Mouse (Mus musculus) hindbrain, embryonic 15.5 days (tissue): ENCODE data around the gene Ccdc58. TPM values are rescaled to one million over a fixed set of nuclear protein-coding genes. Genes with fewer than 3 reads are reported as not detected.

Experiments
- polyA plus RNA-seq: library from polyadenylated mRNA; unstranded; fragments of >200 nt; fragmentation: Nextera tagmentation; extraction: Ambion mirVana; gene quantifications from 2 replicates; pipeline ENCODE4 v1.2.1, GENCODE M21; 2015

Gene Ccdc58
- polyA plus RNA-seq, 1 experiment from 2014 or later: 27.6 TPM

Other genes starting within 250 kb of the Ccdc58 start
- 0.34 and 0.77 TPM in 2 replicates for gene Parp14, start 200.1 kb upstream of the Ccdc58 start, polyA plus RNA-seq
- 1.8 and 2.8 TPM in 2 replicates for gene Parp9, start 133.2 kb upstream of the Ccdc58 start, polyA plus RNA-seq
- 1.5 and 2.0 TPM in 2 replicates for gene Dtx3l, start 132.5 kb upstream of the Ccdc58 start, polyA plus RNA-seq
- 67.7 and 72.9 TPM in 2 replicates for gene Kpna1, start 92.9 kb upstream of the Ccdc58 start, polyA plus RNA-seq
- 12.3 and 12.4 TPM in 2 replicates for gene Wdr5b, start 30.5 kb upstream of the Ccdc58 start, polyA plus RNA-seq
- 138 and 151 TPM in 2 replicates for gene Fam162a, start 91 bp upstream of the Ccdc58 start, polyA plus RNA-seq
- gene Csta1, start 59.6 kb downstream of the Ccdc58 start, polyA plus RNA-seq: 0.06 TPM in 1 of 2 replicates, not detected in the other
- gene Stfa2l1, start 85.1 kb downstream of the Ccdc58 start, polyA plus RNA-seq: not detected in 2 replicates
- gene Gm5483, start 112.5 kb downstream of the Ccdc58 start, polyA plus RNA-seq: 0.62 and 0.67 TPM in 2 replicates
- gene Gm5416, start 138.7 kb downstream of the Ccdc58 start, polyA plus RNA-seq: not detected in 2 replicates
- not detected in 2 replicates for gene 2010005H15Rik, start 149.8 kb downstream of the Ccdc58 start, polyA plus RNA-seq
- 1.6 and 2.3 TPM in 2 replicates for gene Stfa1, start 205.3 kb downstream of the Ccdc58 start, polyA plus RNA-seq